Mouse (Mus musculus): ENCODE data around the gene Dusp7.

Gene Dusp7

DNA sequence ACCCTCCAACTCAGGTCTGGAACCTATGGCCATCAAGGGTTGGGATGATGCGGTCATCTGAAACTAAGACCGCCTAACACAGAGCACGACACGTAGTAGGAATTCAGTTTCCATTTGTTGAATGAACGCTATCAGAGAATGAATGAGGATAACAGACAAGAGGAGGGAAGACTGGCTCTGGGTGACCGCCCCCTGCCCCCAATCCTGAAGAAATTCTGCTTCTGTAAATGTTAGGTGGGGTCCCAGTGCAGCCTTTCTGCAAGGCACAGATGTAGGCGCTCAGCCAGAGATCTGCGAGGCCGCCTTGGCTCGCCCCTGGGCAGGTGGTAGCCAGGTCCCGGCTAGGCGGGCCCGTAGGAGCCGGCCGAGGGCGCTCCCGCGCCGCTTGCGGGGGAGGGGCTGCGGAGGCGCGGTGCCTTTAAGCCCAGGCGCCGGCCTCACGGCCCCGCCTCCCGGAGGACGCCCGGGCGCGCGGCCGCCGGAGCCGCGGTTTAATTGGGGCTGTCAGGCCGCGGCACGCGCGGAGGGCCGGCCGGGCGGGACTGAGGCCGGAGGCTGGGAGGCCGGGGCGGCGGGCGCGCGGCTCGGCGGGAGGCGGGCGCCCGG, at the start of gene Dusp7:
Gene Dusp7, plus strand, starts transcription at position 521 of the 606 bp plus-strand sequence.
- in situ Hi-C loops (cut with MboI; ENCODE audit: low sequenced_read_pairs) = no loop called here

DNA sequence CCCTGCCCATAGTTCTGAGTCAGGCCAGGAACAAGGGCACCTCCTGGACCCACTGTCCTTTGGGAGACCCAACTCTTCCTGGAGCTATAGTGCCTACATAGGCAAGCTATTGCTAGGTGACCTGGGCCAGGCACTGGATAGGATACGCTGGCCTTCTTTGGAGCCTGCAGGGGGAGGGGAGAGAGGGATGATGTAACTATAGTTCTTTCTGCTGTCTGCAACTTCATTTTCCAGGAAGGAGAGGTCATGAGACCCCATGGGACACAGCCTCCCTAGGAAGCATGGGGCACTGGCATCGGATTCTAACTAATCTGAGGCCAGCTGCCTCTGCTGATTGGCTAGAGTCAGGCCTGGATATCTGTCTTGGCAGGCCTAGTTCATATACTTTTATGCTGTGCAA, 49.3 kb upstream of the Dusp7 start:
- in situ Hi-C loops (cut with MboI; ENCODE audit: low sequenced_read_pairs) = no loop called here

DNA sequence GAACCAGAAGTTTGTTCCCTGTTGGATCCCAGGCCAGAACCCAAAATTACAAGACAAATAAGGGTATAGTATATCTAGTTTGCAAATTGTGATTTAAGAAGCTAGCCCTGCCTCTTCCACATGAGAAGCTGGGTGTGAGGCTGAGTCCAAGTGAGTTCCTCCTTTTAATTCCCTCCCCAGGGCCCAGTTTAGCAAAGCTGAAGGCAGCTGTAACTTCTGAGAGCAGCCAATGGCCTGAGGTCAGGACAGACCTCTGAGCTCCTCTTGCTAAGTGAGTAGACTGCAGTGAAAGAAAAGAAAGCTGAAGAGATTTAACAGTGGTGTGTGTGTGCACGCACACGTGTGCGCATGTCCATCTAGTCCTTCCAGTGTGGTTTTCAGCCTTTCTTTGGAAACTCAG, 45.9 kb upstream of the Dusp7 start:
- in situ Hi-C loops (cut with MboI; ENCODE audit: low sequenced_read_pairs) = no loop called here

DNA sequence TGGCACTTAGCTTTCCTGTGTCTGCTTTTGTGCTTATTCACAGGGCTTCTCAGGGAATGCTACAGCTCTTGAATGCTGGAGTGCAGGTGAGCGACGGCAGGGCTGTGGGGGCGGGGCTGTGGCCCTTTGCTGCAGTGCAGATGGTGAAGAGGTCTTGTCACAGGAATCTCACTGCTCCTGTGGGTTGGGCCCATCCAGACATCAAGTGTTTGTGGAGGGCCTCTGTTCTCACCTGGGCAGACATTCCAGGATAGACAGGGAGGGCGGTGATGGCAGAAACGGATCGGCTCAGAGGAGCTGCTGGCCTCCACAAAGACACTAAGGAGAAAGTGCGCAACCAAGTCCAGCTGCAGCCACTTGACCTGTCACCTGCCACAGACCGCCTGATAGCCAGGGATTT, 42.2 kb upstream of the Dusp7 start:
- in situ Hi-C loops (cut with MboI; ENCODE audit: low sequenced_read_pairs) = no loop called here

DNA sequence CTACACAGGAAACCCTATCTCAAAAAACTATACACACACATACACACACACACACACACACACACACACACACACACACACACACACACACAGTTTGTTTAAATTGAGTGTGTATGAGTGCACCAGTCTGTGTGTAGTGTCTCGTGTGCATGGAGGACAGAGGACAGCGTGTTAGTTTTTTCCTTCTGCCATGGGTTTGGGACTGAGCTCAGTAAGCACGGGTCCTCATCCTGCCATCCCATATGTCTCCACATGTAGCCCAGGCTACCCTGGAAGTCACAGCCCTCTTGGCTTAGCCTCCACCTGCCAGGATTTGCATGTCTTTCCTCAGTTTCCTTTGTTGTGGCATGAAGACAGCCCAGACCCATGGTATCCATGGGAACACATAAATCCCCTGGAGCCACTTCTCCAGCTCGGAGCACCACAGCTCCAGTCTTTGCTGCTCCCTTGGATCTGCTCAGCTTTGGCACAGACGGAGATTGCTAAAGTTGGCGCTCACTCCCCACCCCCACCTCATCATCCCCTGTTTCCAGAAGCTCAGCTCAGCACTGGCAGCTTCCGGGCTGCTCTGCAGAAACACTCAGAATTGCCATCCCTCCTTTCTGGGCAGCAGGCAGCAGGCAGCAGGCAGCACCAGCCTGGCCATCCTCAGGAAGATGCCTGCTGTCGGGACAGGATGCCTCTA, 41.2 kb upstream of the Dusp7 start:
- in situ Hi-C loops (cut with MboI; ENCODE audit: low sequenced_read_pairs) = no loop called here

DNA sequence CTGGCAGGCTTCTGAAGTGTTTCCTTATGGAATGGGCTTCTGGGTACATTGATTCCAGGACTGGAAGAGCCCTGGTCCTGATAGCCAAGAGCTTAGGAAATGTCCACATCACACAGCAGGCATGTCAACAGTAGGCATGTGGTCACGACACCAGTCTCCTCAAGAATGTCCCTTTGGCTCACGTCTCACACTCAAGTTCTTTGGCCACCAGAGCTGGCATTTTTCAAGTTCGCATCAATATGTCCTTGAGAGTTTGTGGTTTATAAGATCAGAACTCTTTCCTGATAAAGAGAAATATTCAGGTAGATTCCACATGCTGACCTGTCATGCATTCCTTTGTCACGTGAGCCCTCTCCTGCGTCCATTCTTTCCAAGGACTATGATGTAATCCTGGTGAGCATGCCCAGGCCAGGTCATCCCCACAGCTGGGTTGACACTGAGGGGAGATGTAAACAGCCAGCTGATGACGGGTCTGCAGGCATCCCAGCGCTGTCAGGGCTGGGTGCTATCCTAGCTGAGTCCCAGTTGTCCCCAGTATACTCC, 40.3 kb upstream of the Dusp7 start:
- in situ Hi-C loops (cut with MboI; ENCODE audit: low sequenced_read_pairs) = no loop called here

DNA sequence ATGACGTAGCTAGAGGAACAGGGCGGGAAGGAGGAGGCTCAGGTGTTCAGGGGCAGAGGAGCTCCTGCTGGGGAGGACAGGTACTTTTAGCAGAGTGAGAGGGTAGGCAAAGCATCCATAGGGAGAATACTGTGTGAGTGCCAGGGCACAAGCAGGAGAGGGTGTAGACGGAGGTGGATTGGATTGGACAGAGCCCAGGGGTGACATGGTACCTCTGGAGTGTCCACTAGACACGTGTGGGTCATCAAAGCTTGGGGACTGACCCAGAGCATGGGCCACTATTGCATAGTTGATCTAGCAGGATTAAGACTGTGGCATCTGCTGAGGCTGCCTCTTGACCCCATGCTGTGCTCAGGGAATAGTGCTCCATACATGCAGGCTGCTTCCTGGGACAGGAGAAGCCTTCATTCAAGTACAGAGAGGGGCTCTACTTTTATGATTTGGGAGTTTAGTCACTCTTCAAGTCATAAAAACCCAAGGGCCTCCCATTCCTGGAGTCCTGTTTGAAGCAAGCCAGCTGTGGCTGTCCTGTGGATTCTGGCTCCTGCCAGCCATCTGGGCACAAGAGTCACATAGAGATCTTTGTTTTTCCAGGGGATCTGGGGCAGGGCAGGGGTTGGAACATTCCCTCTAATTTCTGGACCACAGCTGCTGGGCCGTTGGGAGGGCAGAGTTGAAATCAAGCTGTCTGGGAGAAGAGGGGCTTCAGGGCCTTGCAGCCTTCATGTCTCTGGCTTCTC, 39.5 kb upstream of the Dusp7 start:
- in situ Hi-C loops (cut with MboI; ENCODE audit: low sequenced_read_pairs) = no loop called here

DNA sequence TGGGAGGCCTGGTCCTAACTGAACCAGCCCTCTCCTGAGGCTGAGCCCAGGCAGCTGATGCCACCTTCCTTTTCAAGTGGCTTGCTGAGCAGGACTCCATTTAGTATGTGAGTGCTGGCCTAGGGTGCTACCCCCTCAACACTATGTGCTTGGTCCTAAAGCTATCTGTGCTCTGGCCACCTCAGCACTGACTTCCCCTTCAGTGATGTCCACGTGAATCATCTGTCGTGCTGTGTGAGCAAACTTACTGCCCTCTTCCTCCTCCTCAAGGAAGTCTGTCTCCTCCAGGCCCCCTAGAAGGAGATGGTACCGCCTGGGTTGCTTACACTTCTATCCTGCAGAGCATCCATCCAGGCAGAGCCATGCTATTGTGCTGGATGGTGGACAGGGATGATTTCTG, 35.7 kb upstream of the Dusp7 start:
- in situ Hi-C loops (cut with MboI; ENCODE audit: low sequenced_read_pairs) = no loop called here

DNA sequence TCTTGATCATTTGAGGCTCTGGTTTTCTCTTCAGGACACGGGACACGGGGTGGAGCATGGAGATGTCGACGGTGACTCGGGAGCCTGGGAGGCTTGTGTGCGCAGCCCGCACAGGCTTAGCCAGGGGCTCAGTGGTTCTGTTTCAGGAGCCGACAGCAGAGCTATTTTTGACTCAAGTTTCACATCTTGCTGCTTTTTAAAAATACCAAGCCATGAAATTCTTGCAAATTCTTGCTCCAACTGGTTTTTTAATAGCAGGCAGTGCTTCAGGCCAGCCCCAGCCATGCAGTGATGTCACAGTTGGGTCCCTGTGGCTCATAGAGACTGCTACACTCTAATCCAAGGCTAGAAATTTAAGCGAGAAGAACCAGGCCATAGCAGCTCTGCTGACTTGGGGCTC, 30.8 kb upstream of the Dusp7 start:
- in situ Hi-C loops (cut with MboI; ENCODE audit: low sequenced_read_pairs) = no loop called here

DNA sequence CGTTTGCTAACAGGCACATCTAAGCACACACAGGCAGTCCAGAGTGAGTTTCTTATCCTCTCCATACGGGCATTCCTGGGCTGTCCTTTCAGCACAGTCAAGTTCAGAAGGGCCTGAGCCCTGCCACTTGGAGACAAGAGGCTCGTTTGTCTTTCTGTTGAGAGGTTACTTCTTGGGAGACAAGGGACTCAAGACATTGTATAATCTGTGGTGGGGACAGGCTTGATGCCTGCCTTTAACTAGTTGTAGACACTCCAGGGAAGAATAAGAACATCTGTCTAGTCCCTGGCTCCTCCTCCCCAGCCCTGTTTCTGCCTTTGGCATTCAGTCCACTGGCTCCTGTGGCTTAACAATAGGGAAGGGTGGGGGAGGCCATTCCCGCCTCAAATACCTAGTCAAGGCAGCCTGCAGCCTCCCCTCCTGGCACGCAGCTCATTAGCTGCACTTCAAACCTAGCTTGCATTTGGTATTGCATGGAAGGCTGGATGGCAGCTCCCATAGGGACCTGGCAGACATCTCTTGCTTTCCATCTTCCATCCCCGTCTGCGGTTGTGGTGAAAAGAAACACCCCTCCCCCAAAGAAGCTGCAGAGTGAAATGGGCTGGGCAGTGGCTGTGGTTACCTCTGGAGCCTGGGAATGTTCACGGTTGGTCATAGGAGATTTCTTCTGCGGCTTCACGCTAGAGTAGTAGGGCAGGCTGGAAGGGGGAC, 29.8 kb upstream of the Dusp7 start:
- in situ Hi-C loops (cut with MboI; ENCODE audit: low sequenced_read_pairs) = no loop called here

DNA sequence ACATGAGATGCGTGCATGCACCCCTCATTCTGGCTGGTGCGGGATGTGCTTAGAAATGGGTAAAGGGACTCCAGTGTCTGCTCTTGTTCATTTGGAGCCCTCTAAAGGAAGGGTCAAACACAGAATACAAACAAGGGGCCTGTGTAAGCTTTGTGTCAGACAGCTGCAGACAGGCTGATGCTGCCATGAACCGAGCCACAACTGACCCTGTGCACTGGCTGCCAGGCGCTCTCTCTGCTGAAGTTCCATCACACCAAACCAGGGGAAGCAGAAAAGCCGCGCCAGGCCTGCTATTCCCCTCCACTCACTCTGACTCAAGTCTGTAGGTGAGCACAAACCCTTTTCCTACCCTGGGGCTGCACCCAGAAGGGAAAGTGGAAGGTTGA, 29.3 kb upstream of the Dusp7 start:
- in situ Hi-C loops (cut with MboI; ENCODE audit: low sequenced_read_pairs) = no loop called here

DNA sequence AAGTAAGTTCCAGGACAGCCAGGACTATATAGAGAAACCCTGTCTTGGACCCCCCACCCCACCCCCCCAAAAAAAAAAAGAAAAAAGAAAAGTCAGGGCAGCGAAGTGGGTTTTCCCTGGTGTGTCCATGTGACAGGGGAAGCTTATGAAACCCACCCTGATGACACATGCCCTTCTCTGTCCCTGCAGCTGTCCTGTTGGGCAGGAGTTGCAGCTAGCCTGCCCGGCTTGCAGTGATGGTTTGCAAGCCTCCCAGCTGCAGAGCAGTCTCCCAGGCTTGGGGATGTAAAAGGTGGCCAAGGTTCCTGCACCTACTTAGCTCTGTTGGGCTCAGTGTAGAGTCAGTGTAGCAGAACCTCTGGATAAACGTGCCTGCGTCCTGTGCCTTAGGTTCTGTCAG, 28.7 kb upstream of the Dusp7 start:
- in situ Hi-C loops (cut with MboI; ENCODE audit: low sequenced_read_pairs) = no loop called here

DNA sequence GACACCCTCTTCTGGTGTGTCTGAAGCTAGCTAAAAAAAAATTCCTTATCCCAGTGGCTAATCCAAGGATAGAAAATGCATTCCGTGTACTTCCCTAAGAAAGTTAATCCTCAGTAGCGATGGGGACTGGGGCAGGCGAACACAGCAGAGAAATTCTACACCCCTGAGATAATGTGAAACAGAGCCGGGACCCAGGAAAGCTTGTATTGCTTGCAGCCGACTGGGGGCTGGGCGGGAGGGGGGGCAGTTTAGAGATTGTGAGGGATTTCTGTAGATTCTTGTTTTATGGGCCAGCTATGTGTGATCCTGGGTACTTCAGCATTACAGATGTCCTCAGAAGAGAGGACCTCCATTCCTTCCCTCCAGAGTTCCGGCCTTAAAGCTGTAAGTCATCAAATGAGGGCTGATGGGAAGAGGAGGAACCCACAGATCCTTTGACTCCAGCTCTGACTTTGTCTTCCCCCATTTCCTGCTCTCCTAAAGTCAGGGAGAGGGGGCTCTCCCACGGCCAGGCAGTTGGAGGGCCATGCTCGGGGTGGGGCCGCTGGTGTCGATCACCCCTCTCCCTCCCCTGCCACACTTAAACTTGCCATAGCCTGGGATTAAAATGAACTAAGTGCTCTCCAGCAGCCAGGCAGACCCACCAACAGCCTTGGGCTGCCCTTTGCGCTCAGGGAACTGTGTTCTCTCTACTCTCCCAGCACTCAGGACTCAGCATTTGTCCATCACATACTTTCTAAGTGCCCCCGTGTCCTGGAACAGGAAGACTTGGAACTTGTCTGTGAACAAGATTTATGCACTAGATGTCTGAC, 27.7 kb upstream of the Dusp7 start:
- in situ Hi-C loops (cut with MboI; ENCODE audit: low sequenced_read_pairs) = no loop called here

DNA sequence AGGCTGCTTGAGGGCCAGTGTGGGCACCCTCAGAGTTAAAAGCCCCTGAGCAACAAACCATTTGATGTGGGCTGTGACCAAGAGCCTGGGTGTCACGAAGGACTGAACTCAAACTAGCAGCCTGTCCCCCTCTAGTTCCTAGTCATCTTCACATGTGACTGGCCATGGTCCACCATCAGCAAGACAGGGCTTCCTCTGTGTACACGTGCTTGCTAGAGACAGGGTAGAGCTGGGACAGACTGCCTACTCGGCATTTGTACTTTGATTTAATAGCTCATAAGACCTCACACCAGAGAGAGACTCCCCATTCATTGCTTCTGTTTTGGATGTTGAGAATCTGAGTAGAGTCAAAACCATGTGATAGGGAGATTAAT, 27.1 kb upstream of the Dusp7 start:
- in situ Hi-C loops (cut with MboI; ENCODE audit: low sequenced_read_pairs) = no loop called here

DNA sequence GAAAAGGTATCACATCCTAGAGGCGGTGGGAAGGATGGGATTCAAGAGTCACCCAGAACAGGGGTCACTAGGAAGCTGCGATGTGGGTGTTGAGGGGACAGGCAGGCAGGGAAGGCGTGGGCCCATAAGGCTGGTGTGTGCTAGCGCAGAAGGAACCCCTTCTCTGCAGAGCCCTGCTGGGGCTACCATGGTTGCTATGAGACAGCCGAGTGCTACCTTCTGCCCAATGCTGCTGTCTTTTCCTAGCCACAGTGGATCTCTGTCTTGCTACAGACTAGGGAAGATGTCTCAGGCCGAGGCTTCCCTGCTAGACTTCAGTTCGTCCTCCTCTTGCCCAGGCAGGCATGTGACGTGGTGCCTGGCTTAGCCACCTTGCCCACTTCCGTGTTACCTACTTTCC, 25.9 kb upstream of the Dusp7 start:
- in situ Hi-C loops (cut with MboI; ENCODE audit: low sequenced_read_pairs) = no loop called here

DNA sequence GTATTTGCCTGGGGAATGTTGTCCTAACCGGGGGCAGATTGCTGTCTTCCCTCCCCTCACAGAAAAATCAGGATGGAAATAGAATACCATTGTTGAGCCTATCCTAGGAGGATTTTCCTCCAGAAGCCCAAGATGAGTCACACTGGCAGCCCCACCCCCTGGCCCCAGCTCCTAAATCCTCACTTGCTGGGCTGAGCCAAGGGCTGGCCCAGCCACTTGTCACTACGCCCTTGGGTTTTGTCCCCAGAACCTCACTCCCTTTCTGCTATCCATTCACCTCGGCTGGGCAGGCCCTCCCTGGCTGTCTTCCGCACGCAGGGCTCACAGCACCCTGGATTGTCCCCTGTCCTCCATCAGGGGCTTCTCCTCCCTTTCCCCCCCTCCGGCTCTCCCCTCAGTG, 23.3 kb upstream of the Dusp7 start:
- in situ Hi-C loops (cut with MboI; ENCODE audit: low sequenced_read_pairs) = no loop called here

DNA sequence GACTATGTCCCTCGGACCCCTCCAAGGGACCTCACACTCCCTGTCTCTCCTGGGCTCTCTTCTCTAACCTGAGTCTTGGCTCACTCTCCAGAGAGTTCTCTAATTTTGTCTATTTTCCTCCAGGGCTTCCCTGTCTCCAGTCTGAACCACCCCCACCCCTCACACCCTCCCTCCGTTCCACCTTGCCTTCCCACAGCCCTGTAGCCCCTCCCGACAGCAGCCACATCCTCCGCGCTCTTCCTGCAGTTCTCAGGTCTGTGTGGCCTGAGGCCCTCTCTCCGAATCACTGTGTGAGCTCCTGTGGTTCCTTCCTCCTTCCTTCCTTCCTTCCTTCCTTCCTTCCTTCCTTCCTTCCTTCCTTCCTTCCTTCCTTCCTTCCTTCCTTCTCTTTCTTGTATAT, 22.8 kb upstream of the Dusp7 start:
- in situ Hi-C loops (cut with MboI; ENCODE audit: low sequenced_read_pairs) = no loop called here

DNA sequence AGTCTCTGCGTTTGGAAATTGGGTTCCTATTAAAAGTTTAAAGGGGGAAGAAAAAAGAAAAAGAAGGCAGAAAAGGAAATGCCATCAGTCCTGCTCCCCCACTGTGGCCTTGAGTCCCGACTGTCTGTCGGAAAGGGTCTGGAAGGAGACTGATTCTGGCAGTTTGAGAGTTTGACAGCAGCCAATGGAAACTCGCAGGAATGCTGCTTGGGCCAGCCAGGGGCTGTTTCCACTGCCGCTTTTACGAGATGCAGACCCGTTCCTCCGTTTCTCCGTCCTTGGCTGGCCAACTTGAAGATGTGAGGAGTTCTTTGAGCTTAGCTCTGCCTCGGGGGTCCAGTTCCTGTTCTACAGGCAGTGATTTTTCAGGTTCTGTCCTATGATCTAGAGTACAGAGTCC, 20.2 kb upstream of the Dusp7 start:
- in situ Hi-C loops (cut with MboI; ENCODE audit: low sequenced_read_pairs) = no loop called here

DNA sequence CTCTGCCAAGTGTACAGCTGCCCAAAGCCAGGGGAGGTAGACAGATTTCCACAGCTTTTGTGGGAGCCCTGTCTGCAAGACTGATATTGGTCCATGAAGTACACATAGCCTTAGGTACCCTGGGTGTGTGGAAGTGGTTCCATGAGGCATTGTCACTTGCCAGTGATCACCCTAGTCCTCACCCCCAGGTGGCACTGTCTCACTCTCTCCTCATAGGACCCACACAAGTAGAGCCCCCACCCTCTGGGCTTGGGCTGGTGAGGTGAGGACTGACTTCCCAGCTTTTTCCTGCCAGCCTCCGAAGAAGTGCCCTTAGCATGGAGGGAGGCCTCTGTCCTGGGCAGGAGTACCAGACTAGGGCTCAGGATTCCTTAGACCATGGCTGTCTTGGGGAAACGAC, 19.4 kb upstream of the Dusp7 start:
- in situ Hi-C loops (cut with MboI; ENCODE audit: low sequenced_read_pairs) = no loop called here

DNA sequence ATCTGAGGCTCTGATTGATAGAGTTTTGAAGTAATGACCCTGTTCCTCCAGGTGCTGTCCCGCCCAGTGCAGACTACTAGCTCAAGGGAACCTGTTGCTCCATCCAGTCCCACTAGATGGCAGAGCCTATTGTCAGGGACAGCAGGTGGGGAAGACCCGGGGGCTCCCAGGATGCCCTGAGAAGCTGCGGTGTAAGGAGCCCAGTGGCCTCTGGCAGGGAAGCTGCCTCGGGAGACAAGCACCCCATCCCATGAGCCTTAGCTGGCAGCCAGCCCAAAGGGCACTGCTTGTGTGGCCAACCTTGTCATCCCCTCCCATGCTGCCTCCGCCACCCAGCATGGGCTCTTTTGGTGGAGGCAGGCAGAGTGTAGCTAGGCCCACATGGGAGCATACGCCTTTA, 17.3 kb upstream of the Dusp7 start:
- in situ Hi-C loops (cut with MboI; ENCODE audit: low sequenced_read_pairs) = no loop called here

DNA sequence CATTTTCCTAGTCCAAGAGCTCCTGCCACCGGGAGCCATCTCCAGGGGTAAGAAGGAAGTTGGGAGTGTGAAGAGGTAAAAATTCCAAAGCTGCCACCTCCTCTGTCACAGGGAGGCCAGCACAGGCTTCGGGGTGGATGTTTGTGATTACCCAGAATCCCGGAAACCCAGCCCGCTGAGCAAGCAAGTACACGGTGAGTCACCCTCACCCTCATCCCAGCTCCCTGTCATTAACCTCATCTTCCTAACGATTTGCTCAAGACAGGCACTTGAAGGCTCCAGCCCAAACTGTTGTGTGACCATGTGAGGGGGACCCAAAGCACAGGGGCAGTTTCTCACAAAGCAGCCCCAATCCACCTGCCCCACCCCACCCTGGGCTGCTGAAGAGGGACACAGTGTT, 14.7 kb upstream of the Dusp7 start:
- in situ Hi-C loops (cut with MboI; ENCODE audit: low sequenced_read_pairs) = no loop called here

Data from CH12F3 (cell line).